Mouse (Mus musculus): ENCODE data around the gene Efna2.

DNA sequence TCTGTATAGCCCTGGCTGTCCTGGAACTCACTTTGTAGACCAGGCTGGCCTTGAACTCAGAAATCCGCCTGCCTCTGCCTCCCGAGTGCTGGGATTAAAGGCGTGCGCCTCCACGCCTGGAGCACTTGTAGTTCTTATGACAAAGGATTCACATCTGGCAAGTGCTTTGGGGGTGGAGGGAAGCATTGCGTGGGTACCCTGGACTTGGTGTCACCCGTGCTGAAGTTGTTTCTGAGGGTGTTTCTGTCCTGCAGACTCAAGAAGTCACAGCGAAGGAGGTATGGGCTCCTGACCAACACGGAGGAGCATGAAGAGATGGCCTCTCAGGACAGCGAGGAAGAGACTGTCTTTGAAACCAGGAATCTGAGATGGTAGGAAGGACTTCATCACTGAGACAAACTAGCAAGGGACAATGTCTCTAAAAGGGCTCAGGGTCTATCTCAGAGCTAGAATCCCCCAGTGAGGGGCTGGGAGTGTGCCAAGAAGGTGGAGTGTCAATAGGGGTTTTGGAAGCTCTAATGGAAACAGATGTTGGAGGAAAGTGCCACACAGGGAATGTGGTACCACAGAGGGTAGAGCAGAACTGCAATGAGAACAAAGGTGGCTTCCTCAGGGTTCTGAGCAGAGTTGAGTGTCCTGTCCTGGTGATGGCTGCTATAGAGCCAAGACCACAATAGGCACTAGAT lies 5.2 kb upstream of the Efna2 start:
- TF ChIP-seq POLR2A (IDR thresholded peaks at IDR 0.05; ENCODE audit: low read depth, low read length), result no peak
- no peak for TF ChIP-seq CTCF (IDR thresholded peaks at IDR 0.05; ENCODE audit: extremely low read depth, insufficient read depth, insufficient read length, insufficient replicate concordance)

All from spleen, adult 2 months (tissue).